Mouse (Mus musculus): ENCODE results near the gene Armcx6. TPM values are rescaled to one million over a fixed set of nuclear protein-coding genes. Genes with fewer than 3 reads are reported as not detected.

Armcx6 gene
- total RNA-seq, 2 experiments from 2014 or later: 1.4 to 4.5 TPM

Other genes with a start within 250 kb of the Armcx6 start
- gene Timm8a1, start 209.6 kb downstream of the Armcx6 start, total RNA-seq (2014; fragmentation: Nextera tagmentation): 87.1 and 92.8 TPM in 2 replicates
- 166 and 192 TPM in 2 replicates for gene Timm8a1, start 209.6 kb downstream of the Armcx6 start, total RNA-seq (2017)
- 47.3 and 62.5 TPM in 2 replicates for gene Btk, start 167.8 kb downstream of the Armcx6 start, total RNA-seq (2014; fragmentation: Nextera tagmentation)
- 62.3 and 64.4 TPM in 2 replicates for gene Btk, start 167.8 kb downstream of the Armcx6 start, total RNA-seq (2017)
- 2,214 and 2,262 TPM in 2 replicates for gene Rpl36a, start 165.8 kb downstream of the Armcx6 start, total RNA-seq (2014; fragmentation: Nextera tagmentation)
- 3,336 and 5,531 TPM in 2 replicates for gene Rpl36a, start 165.8 kb downstream of the Armcx6 start, total RNA-seq (2017)
- 9.2 and 14.5 TPM in 2 replicates for gene Gla, start 150.3 kb downstream of the Armcx6 start, total RNA-seq (2014; fragmentation: Nextera tagmentation)
- gene Gla, start 150.3 kb downstream of the Armcx6 start, total RNA-seq (2017): 19.7 and 24.1 TPM in 2 replicates
- 69.4 and 83.7 TPM in 2 replicates for gene Hnrnph2, start 150.2 kb downstream of the Armcx6 start, total RNA-seq (2014; fragmentation: Nextera tagmentation)
- 155 and 165 TPM in 2 replicates for gene Hnrnph2, start 150.2 kb downstream of the Armcx6 start, total RNA-seq (2017)
- gene Armcx4, start 64.9 kb downstream of the Armcx6 start, total RNA-seq (2014; fragmentation: Nextera tagmentation): 3.8 and 6.1 TPM in 2 replicates
- gene Armcx4, start 64.9 kb downstream of the Armcx6 start, total RNA-seq (2017): 5.3 and 5.7 TPM in 2 replicates
- gene Armcx1, start 33.5 kb downstream of the Armcx6 start, total RNA-seq (2014; fragmentation: Nextera tagmentation): 5.3 and 10.4 TPM in 2 replicates
- 4.8 and 11.5 TPM in 2 replicates for gene Armcx1, start 33.5 kb downstream of the Armcx6 start, total RNA-seq (2017)
- gene Armcx3, start 5.2 kb upstream of the Armcx6 start, total RNA-seq (2014; fragmentation: Nextera tagmentation): 27.7 and 30.1 TPM in 2 replicates
- gene Armcx3, start 5.2 kb upstream of the Armcx6 start, total RNA-seq (2017): 29.2 and 32.9 TPM in 2 replicates
- 22.7 and 24.6 TPM in 2 replicates for gene Armcx2, start 57.8 kb upstream of the Armcx6 start, total RNA-seq (2014; fragmentation: Nextera tagmentation)
- 7.9 and 10.9 TPM in 2 replicates for gene Armcx2, start 57.8 kb upstream of the Armcx6 start, total RNA-seq (2017)
- 1.3 and 2.1 TPM in 2 replicates for gene Nxf2, start 213.3 kb upstream of the Armcx6 start, total RNA-seq (2014; fragmentation: Nextera tagmentation)
- 0.36 and 0.90 TPM in 2 replicates for gene Nxf2, start 213.3 kb upstream of the Armcx6 start, total RNA-seq (2017)

All from granulocyte monocyte progenitor cell, adult 5-6 weeks (primary cell).